Mouse (Mus musculus) E14TG2a.4 (cell line): ENCODE results near the gene Rap1a.

Experiments
- CTCF ChIP-seq: conservative IDR thresholded peaks from 2 replicates; pipeline ENCODE4 v1.5.1; 2014; ENCODE audit warnings: low read length
- NANOG ChIP-seq: IDR thresholded peaks from 2 replicates; pipeline ENCODE4 v1.6.1; 2014; ENCODE audit warnings: borderline replicate concordance, low read length, mixed read lengths

DNA sequence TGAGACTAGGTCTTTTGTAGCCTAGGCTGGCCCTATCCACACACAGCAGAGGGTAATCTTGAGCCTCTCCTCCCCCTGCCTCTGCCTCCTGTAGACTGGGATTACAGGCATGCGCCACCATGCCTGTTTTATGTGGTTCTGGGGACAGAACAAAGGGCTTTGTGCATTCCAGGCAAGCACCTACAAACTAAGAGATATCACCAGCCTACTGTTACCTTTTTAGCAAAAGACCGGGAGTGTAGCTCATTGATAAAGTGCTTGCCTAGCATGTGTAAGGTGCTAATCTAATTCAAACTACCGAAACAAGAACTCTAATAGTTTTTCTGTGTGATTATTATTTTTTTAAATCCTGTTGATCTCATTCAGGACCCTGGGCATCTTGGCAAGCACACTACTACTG, 35.7 kb upstream of the Rap1a start:
- TF ChIP-seq CTCF = no peak
- TF ChIP-seq NANOG = no peak
